Mouse (Mus musculus): ENCODE measurements around the gene Mthfd1l.

Gene Mthfd1l

GRCm38 (mm10) chr10:4151862-4152776, 179.2 kb downstream of the Mthfd1l start:
- DNase-seq (ENCODE audit: low read depth, low spot score): no peak

- no peak for DNase-seq (ENCODE audit: low read depth, low spot score)
These were observed 180.1 kb downstream of the Mthfd1l start for GRCm38 (mm10) chr10:4153031-4153430.

GRCm38 (mm10) chr10:4154035-4154434, 181.1 kb downstream of the Mthfd1l start:
- DNase-seq (ENCODE audit: low read depth, low spot score): no peak

DNA sequence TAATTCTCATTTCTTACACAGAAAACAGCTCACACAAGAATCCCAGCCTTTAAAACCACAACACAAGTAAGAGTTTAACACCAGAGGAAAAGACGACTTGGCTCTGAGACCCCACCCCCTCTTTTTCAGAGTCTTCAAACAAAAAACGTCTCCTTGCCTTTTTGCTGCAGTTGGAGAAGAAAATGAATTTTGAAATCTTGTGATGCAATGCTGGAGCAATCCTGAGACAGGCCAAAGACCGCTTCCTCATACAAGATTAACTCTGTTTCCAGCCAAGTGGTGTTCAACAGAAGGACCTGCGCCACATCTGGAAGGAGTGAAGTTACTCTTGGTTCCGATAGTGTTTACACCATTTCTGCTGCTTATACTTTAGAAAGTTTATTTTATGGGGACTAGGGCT, 182.6 kb downstream of the Mthfd1l start:
- DNase-seq (ENCODE audit: low read depth, low spot score): no peak

- DNase-seq (ENCODE audit: low read depth, low spot score): no peak
These were observed 185.6 kb downstream of the Mthfd1l start for GRCm38 (mm10) chr10:4158533-4158932.

- DNase-seq (ENCODE audit: low read depth, low spot score): no peak
These were observed 186.7 kb downstream of the Mthfd1l start for GRCm38 (mm10) chr10:4159541-4160090.

DNA sequence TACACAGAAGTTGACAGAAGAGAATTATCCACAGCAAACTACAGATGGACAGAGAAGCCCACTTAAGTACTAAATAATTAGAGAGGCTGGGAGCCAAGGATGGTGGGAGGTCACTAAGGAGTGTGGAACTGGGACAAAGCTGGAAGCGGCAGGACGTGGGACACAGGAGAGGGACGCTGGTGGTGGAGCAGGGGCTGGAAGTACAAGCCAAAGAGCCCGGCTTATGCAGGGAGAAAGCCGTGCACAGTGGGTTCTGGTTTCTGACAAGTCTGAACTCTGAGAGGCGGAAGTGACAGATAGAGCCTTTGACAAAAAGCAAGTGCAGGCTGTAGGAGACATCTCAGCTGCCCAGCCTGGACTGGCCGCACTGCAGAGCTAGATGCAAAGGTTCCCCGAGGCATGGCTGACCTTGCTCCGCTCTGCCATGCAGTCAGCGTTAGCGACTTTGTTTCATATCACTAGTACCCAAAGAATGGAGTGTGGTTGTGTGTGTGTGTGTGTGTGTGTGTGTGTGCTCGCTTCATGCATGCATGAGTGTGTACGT, 187.4 kb downstream of the Mthfd1l start:
- no peak for DNase-seq (ENCODE audit: low read depth, low spot score)

- DNase-seq (ENCODE audit: low read depth, low spot score): no peak
These were observed 189.1 kb downstream of the Mthfd1l start for GRCm38 (mm10) chr10:4162049-4162448.

GRCm38 (mm10) chr10:4162976-4163375, 190.1 kb downstream of the Mthfd1l start:
- DNase-seq (ENCODE audit: low read depth, low spot score): no peak

DNA sequence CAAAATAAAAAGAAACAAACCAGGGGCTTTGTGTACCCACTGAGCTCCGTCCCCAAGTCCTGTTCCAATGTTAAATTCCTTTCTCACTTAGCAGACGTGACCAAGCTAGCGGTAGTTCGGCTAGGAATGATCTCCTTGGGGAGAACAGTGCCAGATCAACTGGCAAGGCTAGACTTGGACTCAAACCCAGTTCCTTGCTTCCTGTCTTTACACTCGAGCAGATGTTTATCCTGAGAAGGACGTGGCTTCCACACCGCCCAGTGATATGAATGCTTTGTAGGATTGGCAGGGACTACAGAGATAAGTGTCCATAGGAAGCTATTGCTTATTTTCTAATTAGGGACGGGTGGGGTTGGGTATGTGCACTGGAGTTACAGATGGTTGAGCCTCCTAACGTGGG, 191.8 kb downstream of the Mthfd1l start:
- DNase-seq (ENCODE audit: low read depth, low spot score): no peak

GRCm38 (mm10) chr10:4168222-4168798, 195.4 kb downstream of the Mthfd1l start:
- no peak for DNase-seq (ENCODE audit: low read depth, low spot score)

DNA sequence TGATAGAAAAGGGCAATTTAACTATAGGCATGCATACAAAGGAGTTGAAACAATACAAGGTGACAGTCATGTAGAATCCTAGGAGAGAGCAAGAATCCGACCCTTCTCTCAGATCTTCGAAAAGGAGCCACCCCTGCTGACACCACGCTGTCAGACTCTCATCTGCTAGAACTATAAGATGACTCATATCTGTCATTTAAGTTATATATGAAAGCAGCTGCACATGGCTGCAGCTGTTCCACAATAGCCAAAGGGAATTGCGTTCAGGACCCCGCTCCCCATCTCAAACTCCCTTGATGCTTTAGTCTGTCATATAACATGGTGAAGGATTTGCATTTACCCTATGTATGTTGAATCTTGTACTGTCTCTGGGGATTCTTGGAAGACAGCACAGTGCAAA, 201.3 kb downstream of the Mthfd1l start:
- no peak for DNase-seq (ENCODE audit: low read depth, low spot score)

DNA sequence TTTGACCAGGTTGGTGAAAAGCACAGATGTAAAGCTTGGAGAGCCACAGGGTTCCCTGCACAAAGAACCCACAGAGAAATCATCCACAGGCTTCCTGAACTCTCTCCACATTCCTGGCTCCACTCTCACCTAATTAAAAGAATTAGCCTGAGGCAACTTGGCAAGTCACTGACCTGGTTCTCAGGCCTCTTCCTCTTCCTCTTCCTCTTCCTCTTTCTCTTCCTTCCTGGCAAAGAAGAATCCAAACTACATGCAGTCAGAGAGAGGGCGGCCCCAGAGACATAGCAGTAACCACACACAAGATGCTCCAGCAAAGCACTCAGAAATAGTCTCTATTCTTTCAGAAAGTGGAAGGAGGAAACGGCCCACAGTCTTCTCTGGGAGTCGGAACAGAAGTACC, 201.8 kb downstream of the Mthfd1l start:
- no peak for DNase-seq (ENCODE audit: low read depth, low spot score)

DNA sequence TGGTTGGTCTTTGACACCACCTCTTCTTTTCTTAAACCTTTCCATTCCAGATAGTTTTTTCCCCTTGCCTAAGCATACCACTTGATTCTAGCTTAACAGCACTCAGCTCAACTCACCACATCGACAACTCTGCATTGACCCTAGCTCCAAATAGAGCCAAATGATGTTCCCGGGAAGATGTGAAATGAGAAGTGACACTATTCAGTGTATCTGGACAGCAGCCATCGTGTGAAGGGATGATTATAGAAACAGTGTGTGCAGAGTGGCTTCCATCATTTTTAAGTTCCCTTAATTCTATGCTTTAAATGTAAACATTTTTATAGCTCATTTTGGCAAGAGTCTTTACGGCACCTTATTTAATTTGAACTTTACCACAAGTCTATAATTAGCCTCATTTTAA, 204.4 kb downstream of the Mthfd1l start:
- no peak for DNase-seq (ENCODE audit: low read depth, low spot score)

DNA sequence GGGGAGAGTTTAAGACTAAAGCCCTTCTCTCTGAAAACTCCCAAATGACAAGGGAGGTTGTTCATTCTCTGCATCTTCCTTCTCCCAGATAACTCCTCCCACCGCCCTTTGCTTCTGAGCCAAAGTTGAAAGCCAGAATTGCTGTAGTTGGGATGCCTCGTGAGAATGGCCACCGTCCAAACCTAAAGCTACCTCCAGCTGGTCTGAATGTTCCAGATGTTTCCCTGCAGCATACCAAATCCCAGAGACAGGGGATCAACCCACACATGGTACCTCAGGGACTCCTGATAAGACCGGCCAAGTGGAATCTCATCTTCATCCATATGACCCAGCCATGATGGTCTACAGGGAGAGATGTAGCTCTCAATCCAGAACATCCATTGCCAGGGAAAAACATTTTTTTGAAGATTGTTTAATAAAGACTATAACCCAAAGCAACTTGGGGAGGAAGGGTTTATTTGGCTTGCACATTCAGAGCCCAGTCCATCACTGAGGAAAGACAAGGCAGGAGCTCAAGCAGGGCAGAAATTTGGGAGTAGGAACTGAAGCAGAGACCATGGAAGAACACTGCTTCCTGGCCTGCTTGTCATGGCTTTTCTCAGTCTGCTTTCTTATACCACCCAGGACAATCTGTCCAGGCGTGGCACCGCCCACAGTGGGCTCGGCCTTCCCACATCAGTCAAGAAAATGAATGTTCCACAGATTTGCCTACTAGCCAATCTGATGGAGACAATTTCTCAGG, 206.3 kb downstream of the Mthfd1l start:
- DNase-seq (ENCODE audit: low read depth, low spot score): no peak

DNA sequence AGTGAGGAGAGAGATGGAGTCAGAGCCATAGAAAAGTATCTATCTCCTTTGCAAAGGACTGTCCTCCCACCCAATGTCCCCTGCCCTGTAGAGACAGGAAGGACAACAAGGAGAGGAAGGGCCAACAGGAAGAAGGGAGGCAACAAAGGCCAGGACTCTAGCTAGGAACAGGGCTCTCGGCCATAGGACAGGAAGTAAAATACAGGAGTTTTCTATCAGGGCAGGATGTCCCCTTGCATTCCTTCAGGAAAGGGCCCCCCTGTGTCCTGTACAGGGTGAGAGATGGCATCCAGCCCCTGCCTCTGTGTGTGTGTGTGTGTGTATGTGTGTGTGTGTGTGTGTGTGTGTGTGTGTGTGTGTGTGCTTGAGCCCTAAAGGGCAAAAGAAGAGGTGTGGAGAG, 209.0 kb downstream of the Mthfd1l start:
- DNase-seq (ENCODE audit: low read depth, low spot score): no peak

DNA sequence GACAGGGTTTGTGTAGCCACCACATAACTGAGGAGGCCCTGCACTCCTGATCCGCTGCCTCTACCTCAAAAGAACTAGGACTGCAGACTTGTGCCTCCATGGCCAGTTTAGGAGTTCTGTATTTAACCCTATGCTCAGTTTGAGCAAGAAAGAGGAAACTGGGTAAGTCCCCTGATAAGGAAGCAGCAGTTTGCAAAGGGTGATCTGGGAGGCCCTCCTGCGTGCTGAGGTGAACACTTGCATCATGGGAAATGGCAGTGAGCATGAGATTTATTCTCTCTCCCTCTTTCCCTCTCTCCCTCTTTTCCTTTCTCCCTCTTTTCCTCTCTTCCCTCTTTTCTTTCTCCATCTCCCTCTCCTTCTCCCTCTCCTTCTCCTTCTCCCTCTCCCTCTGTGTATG, 209.5 kb downstream of the Mthfd1l start:
- no peak for DNase-seq (ENCODE audit: low read depth, low spot score)

GRCm38 (mm10) chr10:4188614-4189402, 215.9 kb downstream of the Mthfd1l start:
- DNase-seq (ENCODE audit: low read depth, low spot score): no peak

DNA sequence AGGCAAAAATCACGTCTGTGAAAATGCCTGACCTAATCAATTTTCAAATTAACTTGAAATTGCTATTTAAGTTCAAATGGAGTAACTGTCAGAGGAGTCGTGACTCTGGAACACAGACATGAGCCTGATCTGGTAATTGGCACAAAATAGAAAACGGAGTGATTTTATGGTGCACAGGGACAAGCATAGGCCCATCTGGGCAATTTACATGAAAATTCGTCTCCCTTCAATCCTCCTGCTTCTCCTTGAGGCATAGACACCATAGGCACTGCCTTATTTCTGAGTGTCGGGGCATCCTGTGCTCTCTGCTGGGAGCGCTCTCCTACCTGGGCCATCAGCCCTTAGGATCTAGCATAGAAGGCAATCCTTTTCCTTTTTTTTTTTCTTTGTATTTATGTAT, 216.5 kb downstream of the Mthfd1l start:
- no peak for DNase-seq (ENCODE audit: low read depth, low spot score)

- no peak for DNase-seq (ENCODE audit: low read depth, low spot score)
These were observed 226.1 kb downstream of the Mthfd1l start for GRCm38 (mm10) chr10:4198978-4199377.

GRCm38 (mm10) chr10:4199926-4200325, 227.0 kb downstream of the Mthfd1l start:
- DNase-seq (ENCODE audit: low read depth, low spot score): no peak
